Mouse (Mus musculus): ENCODE data around the gene Hist1h2bl.
A peak's percentile ranks its signal among the peaks of the same experiment; 100 is the strongest.

Hist1h2bl gene

DNA sequence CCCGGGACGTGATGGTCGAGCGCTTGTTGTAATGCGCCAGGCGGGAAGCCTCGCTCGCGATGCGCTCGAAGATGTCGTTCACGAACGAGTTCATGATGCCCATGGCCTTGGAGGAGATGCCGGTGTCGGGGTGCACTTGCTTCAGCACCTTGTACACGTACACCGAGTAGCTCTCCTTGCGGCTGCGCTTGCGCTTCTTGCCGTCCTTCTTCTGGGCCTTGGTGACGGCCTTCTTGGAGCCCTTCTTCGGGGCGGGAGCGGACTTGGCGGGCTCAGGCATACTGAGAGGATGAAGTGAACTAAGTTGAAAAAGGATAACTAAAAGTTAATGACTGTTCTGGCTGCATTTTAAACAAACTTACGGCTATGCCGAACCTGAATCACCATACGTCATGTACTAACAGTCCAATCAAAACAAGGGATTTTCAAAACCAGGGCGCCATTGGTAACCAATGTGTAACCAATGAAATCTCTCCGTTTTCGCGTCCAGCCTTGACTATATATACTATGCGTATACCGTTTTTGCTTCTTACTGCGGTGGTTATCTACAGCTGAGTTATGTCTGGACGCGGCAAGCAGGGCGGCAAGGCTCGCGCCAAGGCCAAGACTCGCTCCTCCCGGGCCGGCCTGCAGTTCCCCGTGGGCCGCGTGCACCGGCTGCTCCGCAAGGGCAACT, at the start of gene Hist1h2bl, which contains the start of gene Hist1h2ai:
Gene Hist1h2bl, minus strand, starts transcription at position 280 of the 676 bp plus-strand sequence.
Gene Hist1h2ai, plus strand, starts transcription at position 559 of the 676 bp plus-strand sequence.
- peak; percentile 98 for DNase-seq (ENCODE audit: extremely low spot score, low read depth, low spot score)

DNA sequence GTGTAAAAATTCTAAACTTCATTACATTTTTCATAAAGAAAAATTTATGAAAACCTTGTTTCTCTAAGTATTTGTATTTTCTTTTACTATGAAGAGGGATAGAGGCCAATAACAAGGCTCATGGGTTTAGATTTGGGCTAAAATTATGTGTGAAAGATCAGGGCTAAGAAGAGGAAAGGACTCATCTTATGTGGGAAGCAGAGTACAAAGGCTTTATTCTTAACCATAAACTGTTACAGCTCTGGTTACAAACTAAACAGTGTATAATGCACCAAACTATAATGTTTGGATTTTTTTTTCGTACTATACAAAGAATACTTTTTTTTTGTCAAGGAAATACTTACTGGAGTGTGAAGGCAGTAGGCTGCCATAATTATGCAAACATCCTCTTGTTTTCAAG, 39.8 kb upstream of the Hist1h2bl start:
- no peak for DNase-seq (ENCODE audit: extremely low spot score, low read depth, low spot score)

DNA sequence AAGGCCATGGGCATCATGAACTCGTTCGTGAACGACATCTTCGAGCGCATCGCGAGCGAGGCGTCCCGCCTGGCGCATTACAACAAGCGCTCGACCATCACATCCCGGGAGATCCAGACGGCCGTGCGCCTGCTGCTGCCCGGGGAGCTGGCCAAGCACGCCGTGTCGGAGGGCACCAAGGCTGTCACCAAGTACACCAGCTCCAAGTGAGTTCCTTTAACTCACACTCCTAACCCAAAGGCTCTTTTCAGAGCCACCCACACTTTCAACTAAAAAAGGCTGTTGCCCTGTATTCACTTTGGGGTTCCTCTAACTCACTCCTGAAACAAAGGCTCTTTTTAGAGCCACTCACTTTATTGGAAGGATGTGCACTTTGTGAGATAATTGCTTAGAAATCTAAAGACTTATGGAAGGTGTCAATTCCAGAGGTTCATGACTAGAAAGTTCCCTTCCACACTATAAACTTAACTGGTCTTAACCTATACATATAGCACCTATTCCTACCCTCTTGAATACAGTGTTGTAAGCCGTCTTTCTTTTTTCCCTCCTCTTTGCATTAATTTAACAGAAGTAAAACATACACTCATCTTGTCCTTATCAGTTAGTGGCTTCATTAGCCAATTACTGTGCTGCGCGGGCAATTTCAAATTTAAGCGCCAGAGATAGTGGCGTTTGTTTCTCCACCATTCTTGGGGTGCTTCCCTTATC, 38.5 kb upstream of the Hist1h2bl start:
- peak; percentile 62 for DNase-seq (ENCODE audit: extremely low spot score, low read depth, low spot score)

DNA sequence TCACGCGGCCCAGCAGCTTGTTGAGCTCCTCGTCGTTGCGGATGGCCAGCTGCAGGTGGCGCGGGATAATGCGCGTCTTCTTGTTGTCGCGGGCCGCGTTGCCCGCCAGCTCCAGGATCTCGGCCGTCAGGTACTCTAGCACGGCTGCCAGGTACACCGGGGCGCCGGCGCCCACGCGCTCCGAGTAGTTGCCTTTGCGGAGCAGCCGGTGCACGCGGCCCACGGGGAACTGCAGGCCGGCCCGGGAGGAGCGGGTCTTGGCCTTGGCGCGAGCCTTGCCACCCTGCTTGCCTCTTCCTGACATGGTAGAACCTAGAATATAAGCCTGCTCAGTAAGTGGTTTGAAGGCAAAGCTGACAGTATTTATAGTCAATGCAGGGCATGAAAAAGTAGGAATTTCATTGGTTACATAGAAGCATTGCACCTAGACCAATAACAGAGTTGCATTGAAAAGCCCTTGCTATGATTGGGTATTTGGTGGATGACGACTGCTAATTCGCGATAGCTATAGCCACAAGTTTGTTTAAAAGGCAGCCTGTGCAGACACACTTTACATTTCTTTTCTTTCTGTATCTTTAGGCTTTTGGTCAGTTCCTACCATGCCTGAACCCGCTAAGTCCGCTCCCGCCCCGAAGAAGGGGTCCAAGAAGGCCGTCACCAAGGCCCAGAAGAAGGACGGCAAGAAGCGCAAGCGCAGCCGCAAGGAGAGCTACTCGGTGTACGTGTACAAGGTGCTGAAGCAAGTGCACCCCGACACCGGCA, 37.8 kb upstream of the Hist1h2bl start, which contains the start of the genes Hist1h2ak and Hist1h2bn:
Gene Hist1h2ak, minus strand, starts transcription at position 304 of the 762 bp plus-strand sequence.
Gene Hist1h2bn, plus strand, starts transcription at position 600 of the 762 bp plus-strand sequence.
- peak; percentile 96 for DNase-seq (ENCODE audit: extremely low spot score, low read depth, low spot score)

DNA sequence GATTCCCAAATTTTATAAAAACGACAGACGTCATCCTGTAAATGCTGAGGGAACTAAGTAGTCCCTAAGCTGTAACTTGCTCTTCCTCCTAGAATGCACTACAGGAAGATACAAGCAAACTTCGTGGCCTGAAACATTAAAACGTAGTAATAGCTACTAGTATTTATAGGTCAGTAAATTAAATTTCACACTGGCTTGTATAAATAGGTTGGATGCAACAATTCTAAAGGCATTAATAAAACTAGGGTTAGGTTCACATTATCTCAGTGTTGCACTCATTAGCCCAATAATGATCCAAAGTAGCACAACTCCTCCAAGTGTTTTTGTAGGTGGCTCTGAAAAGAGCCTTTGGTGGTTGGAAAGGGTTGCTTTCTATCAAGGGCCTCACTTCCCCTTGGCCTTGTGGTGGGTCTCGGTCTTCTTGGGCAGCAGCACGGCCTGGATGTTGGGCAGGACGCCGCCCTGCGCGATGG, 37.1 kb upstream of the Hist1h2bl start:
- DNase-seq (ENCODE audit: extremely low spot score, low read depth, low spot score) = peak; percentile 58

DNA sequence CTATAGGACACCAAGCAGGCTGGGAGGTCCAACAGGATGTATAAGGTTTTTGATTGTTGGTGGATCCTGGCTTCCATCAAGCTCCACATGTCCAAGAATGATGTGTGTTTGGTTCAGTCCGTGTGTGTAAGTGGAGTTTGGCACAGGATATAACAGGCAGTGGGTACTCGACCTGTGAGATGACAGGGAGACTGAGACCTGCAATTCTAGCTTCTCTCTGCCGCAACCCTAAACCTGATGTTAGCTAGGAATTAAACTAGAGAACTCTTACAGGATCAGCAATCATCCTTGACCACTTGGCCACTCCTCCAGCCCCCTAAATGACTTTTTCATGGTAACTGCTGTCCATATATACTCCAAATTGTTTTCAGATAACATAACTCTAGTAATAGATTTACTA, 36.4 kb upstream of the Hist1h2bl start:
- no peak for DNase-seq (ENCODE audit: extremely low spot score, low read depth, low spot score)

DNA sequence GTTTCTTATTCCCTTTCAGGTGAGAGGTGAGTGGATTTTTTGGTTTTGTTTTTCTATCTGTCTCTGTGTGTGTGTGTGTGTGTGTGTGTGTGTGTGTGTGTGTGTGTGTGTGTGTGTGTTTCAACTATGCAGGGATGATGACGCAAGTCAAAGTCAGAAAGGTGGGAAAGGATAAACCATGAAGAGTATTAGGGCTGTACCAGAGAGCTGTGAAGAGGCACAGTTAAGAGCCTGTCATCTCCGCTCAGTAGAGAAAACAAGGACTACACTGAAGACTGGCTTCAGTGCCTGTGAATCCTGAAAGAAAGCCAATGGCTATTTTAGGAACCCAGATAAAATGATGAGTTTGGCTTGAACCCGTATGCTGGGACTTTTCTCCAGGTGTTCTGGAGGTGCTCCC, 35.9 kb upstream of the Hist1h2bl start:
- DNase-seq (ENCODE audit: extremely low spot score, low read depth, low spot score) = no peak

DNA sequence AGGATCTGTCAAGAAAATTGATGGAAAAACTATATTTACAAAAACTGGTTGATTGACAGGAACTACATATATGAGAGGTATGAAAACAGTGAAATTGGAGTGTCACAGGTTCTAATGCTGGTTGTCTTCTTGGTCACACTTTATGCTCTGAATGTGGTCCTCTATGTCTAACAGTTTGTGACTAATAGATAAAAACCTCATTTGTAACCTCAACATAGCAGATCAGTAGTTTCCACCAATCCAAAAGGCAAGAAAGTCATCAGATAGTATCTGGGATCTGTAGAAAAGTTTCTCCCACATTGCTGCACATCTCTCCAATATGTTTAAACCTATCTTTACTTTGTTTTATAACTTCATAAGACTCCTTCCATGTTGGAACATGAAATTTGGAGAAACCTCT, 35.5 kb upstream of the Hist1h2bl start:
- DNase-seq (ENCODE audit: extremely low spot score, low read depth, low spot score) = no peak

DNA sequence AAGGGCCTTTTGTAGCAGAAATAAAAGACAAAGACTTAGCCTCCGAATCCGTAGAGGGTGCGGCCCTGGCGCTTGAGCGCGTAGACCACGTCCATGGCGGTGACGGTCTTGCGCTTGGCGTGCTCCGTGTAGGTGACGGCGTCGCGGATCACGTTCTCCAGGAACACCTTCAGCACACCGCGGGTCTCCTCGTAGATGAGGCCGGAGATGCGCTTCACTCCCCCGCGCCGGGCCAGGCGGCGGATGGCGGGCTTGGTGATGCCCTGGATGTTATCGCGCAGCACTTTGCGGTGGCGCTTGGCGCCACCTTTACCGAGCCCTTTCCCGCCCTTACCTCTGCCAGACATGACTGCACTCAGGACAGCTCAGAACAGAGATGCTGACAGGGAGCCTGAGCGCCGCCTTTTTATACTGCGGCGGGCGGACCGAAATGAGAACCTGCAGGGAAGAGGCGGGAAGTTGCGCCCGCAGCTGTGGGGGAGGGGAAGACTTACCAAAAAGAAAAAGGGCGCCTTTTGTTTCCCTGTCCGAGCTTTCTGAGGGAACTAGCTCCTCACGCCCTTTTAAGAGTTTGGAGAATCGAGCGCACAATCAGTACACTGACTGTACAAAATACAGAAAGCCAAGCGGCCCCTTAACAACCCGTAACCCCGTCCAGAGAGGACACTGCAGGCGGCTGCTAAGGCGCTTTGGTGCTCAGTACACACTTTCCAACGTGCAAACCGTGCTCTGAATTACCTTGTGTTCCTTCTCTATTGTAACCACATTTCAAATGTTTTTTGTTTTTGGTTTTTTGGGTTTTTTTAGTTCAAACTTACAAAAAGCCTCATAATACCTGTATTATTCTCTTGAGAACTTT, 34.4 kb upstream of the Hist1h2bl start, which contains the start of gene Hist1h4k:
Gene Hist1h4k, minus strand, starts transcription at position 347 of the 859 bp plus-strand sequence.
- peak; percentile 64 for DNase-seq (ENCODE audit: extremely low spot score, low read depth, low spot score)

DNA sequence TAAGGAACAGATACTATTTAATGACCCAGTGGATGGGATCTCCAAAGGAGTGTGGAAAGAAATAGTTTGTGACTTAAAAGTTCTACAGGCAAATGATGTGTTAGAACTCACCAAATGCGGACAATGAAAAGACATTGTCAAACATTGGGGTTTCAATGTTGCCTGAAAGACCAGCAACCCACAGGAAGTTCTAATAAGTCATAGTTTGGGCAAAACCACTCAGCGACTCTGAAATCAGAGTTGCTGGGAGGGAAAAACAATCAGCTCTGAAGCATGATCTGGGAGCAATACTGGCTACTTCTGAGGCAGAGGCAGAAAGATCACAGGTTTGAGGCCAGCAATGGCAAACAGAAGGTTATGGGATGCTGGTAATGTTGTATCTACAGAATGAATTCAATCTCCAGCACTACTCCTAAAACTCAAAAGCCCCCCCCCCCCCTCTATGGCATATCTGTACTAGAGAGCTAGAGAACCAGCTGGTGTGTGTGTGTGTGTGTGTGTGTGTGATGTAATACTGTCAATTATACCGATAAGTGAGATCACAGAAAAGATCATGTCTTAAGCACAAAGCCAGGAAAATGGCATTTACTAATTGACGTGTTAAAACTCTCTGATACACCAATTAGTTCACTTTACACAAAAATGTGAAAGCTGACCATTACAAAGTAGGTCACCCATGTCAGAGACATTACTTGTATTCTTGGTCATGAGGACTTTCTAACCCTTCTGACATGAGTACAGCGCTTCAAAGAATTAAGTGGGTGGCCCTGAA, 33.6 kb upstream of the Hist1h2bl start:
- peak; percentile 69 for DNase-seq (ENCODE audit: extremely low spot score, low read depth, low spot score)

DNA sequence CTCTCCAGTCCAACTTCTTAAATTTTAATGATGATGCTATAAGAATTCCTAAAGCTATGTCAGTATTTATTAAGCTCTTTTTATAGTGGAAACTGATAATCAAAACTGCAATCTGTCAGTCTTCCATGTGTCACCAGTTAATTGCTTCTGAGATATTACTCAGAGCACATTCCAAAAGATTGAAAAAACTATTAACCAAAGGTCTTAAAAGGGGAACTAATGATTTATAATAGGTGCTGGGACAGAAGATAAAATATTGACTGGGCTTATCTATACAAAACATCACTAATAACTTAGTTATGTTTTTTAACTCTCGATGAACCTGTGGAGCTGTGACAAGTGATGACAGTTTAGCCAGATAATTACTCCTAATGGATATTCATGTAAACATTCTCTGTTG, 29.1 kb upstream of the Hist1h2bl start:
- no peak for DNase-seq (ENCODE audit: extremely low spot score, low read depth, low spot score)

DNA sequence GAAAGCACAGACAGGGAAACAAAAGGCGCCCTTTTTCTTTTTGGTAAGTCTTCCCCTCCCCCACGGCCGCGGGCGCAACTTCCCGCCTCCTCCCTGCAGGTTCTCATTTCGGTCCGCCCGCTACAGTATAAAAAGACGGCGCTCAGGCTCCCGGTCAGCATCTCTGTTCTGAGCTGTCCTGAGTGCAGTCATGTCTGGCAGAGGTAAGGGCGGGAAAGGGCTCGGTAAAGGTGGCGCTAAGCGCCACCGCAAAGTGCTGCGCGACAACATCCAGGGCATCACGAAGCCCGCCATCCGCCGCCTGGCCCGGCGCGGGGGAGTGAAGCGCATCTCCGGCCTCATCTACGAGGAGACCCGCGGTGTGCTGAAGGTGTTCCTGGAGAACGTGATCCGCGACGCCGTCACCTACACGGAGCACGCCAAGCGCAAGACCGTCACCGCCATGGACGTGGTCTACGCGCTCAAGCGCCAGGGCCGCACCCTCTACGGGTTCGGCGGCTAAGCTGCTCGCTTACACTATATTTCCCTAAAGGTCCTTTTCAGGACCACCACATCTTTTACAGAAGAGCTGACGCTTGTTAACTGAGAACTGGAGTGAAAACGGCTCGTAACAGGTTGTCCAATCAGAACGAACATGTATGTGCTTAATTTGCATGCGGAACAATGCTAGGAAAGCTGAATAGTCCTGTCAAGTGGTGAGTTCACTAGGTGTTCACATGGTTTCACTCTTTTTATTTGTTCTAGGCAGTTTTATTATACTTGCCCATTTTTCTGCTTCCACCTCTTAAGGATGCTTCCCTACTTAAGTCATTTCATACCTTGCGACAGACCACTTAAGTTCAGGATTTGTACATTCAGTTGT, 19.2 kb upstream of the Hist1h2bl start, which contains the start of gene Hist1h4j:
Gene Hist1h4j, plus strand, starts transcription at position 159 of the 862 bp plus-strand sequence.
- DNase-seq (ENCODE audit: extremely low spot score, low read depth, low spot score) = peak; percentile 92

DNA sequence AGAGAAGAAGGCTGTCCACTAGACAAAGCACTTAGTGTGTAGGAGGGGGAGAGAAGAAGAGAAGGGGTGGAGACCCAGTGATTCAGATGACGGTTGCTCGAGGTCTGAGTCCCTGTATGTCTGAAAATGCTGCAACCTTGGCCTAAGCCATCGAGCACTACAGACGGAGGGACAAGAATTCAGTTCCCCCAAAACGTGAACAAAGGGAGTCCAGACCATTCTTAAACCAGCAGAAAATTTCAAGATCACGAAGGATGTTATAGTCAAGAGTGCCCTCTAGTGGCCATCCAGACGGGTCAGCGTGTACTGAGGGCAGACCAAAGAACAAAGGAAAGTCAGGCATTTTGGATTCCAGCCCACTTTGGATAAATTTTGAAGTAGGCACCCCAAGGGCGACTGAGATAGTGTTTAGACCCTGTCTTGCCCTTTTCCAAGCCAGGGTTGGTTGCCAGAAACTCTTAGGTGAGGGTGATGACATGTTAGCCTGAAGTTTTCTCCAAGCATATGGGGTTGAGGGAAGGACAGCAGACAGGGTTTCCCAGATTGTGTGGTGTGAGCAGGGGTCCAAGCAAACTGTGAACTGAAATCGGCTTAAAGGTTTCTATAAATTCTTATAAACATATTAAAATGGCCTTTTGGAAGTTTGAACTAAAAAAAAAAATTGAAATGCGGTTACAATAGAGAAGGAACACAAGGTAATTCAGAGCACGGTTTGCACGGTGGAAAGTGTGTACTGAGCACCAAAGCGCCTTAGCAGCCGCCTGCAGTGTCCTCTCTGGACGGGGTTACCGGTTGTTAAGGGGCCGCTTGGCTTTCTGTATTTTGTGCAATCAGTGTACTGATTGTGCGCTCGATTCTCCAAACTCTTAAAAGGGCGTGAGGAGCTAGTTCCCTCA, 18.3 kb upstream of the Hist1h2bl start:
- peak; percentile 98 for DNase-seq (ENCODE audit: extremely low spot score, low read depth, low spot score)

DNA sequence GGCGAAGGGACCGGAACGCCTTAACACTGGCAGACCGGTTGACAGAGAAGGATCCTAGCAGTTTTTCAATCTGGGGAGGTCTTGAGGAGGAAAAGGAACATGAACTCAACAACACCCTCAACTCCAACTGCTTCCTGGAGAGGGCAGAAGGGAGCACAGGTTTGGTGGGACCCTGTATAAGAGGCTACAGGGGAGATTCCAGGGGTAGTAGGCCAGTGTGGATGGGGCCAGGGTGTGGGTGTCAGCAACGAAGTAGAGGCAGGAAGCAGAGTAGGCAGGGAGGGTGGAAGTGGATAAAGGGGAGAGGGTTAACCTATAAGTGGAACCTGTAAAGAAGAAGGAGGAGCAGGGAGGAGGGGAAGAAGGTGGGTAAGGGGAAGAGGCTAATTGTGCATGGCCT, 17.5 kb upstream of the Hist1h2bl start:
- DNase-seq (ENCODE audit: extremely low spot score, low read depth, low spot score) = no peak

DNA sequence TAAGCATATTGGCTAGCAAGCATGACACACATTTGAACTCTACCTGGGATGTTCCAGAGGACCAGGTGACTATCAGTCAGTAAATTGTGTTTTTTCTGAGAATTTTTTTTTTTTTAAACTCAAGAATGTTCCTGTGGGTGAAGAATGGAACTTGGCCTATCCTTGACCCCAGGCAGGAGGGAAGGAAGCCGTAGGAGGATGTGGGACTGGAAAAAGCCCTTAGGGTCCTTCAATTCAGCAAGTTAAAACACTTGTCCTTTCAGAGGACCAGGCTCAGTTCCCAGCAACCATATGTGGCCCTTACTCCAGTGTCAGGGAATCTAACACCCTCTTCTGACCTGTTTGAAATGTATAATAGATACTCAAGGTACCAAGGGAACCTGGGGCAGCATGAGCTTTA, 13.6 kb upstream of the Hist1h2bl start:
- no peak for DNase-seq (ENCODE audit: extremely low spot score, low read depth, low spot score)

DNA sequence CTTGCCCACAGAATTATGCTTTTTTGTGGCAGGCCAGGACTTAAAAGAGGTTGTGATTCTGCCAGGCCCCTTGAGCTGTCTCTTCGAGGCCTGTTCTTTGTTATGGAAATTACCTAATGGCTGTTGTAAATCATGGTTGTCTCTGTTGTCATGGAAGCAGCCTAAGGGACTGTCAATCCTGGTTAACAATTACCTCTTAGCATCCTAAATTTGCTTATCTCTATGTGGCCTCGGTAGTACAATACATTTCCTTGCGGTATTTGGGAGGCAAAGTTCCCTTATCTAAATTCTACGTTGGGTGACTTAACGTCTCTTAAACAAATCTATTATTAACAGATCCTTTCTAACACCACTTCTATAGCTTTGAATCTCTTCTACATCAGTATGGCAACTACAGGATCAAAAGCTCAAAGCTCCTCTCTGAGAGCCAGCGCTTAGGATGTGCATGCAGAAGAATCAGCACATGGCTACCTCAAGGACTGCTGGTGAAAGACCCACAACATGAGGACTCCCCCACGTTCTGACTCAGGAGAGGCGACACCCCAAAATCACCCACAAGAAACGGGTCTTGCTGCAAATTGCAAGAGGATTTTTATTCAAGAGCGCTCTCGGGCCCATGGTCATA, 12.1 kb upstream of the Hist1h2bl start:
- DNase-seq (ENCODE audit: extremely low spot score, low read depth, low spot score) = no peak
